Mouse (Mus musculus) MEL (cell line): Measurements from ENCODE around the gene Cwh43.

Experiments used
- CTCF ChIP-seq, 3 experiments: IDR thresholded peaks in 2 of 3; conservative IDR thresholded peaks in 1 of 3; 2 replicates each; pipeline ENCODE4 v1.5.1; 2011 to 2012; ENCODE audit warnings: low read length in 3 of 3, low read depth in 2 of 3, mild to moderate bottlenecking in 2 of 3, improper control_type of control experiment in 1 of 3, inconsistent platforms in 1 of 3, mixed read lengths in 1 of 3, moderate library complexity in 1 of 3; ENCODE audit not compliant: control insufficient read depth in 1 of 3, insufficient read depth in 1 of 3, poor library complexity in 1 of 3, severe bottlenecking in 1 of 3
- E2F4 ChIP-seq: IDR thresholded peaks from 2 replicates; pipeline ENCODE4 v1.6.1; 2011; ENCODE audit warnings: low read depth, low read length, improper control_type of control experiment, borderline replicate concordance
- ELF1 ChIP-seq: IDR thresholded peaks from 2 replicates; pipeline ENCODE4 v1.6.1; 2014; ENCODE audit warnings: low read depth, mild to moderate bottlenecking, inconsistent platforms, low read length, improper control_type of control experiment, moderate library complexity
- EP300 ChIP-seq, 2 experiments: IDR thresholded peaks; 2 replicates each; pipeline ENCODE4 v1.6.1; 2011; ENCODE audit warnings: improper control_type of control experiment in 2 of 2, low read length in 2 of 2, low read depth in 1 of 2, mild to moderate bottlenecking in 1 of 2
- GATA1 ChIP-seq: IDR thresholded peaks from 2 replicates; pipeline ENCODE4 v1.6.1; 2011; ENCODE audit warnings: low read depth, low read length, improper control_type of control experiment
- MAFK ChIP-seq: IDR thresholded peaks from 2 replicates; pipeline ENCODE4 v1.6.1; 2011; ENCODE audit warnings: low read depth, mild to moderate bottlenecking, low read length, improper control_type of control experiment, borderline replicate concordance
- MAX ChIP-seq: IDR thresholded peaks from 2 replicates; pipeline ENCODE4 v1.6.1; 2011; ENCODE audit warnings: low read length, improper control_type of control experiment
- POLR2A ChIP-seq, 2 experiments: IDR thresholded peaks; 2 replicates each; pipeline ENCODE4 v1.6.1; 2011 to 2012; ENCODE audit warnings: low read length in 2 of 2, mild to moderate bottlenecking in 2 of 2, control low read depth in 1 of 2, improper control_type of control experiment in 1 of 2, low read depth in 1 of 2, moderate library complexity in 1 of 2; ENCODE audit not compliant: control insufficient read depth in 1 of 2, insufficient read depth in 1 of 2, poor library complexity in 1 of 2
- TAL1 ChIP-seq: IDR thresholded peaks from 2 replicates; pipeline ENCODE4 v1.6.1; 2012; ENCODE audit warnings: mild to moderate bottlenecking, inconsistent platforms, low read length, moderate library complexity, mixed read lengths
- UBTF ChIP-seq: IDR thresholded peaks from 2 replicates; pipeline ENCODE4 v1.6.1; 2012; ENCODE audit warnings: low read depth, mild to moderate bottlenecking, inconsistent platforms, low read length, improper control_type of control experiment, moderate library complexity, borderline replicate concordance; ENCODE audit not compliant: insufficient read depth
- ZC3H11A ChIP-seq: IDR thresholded peaks from 2 replicates; pipeline ENCODE4 v1.6.1; 2012; ENCODE audit warnings: low read depth, mild to moderate bottlenecking, inconsistent platforms, low read length, improper control_type of control experiment
- ZNF384 ChIP-seq: IDR thresholded peaks from 2 replicates; pipeline ENCODE4 v1.6.1; 2012; ENCODE audit warnings: low read depth, mild to moderate bottlenecking, inconsistent platforms, low read length, improper control_type of control experiment

GRCm38 (mm10) chr5:73442176-73442575, 36.3 kb downstream of the Cwh43 start:
- TF ChIP-seq POLR2A (IDR thresholded peaks at IDR 0.05; ENCODE audit: control insufficient read depth in 1 of 2, insufficient read depth in 1 of 2, low read depth in 1 of 2, low read length in 2 of 2, poor library complexity in 1 of 2): no peak
- TF ChIP-seq CTCF (IDR thresholded peaks at IDR 0.05 in 2 of 3, conservative IDR thresholded peaks at IDR 0.05 in 1 of 3; ENCODE audit: control insufficient read depth in 1 of 3, insufficient read depth in 1 of 3, low read depth in 2 of 3, low read length in 3 of 3, poor library complexity in 1 of 3, severe bottlenecking in 1 of 3): no peak
- TF ChIP-seq EP300 (IDR thresholded peaks at IDR 0.05; ENCODE audit: low read depth in 1 of 2, low read length in 2 of 2): peak; percentile 54 to 60
- TF ChIP-seq GATA1: peak; percentile 54; the same call in 1 of the 2 replicates
- TF ChIP-seq TAL1: peak; percentile 39; the same call in 1 of the 2 replicates
- peak; percentile 85 for TF ChIP-seq ZNF384
- no peak for TF ChIP-seq E2F4
- no peak for TF ChIP-seq ZC3H11A
- TF ChIP-seq ELF1: no peak
- no peak for TF ChIP-seq MAFK
- TF ChIP-seq MAX: peak; percentile 55; the same call in 1 of the 2 replicates
- no peak for TF ChIP-seq UBTF
